Mouse (Mus musculus) ES-E14 (cell line): ENCODE measurements at regions not wholly inside any gene's neighbourhood (a gene's known extent, or its start where the extent isn't known, plus 50 kb on each side); places are given as distances from the start of the nearest gene placed in this dataset.

ENCODE experiments used
- DNase-seq: peaks from one replicate; pipeline ENCODE4 v3.0.0-alpha.2; 2013; ENCODE audit warnings: low read depth, low spot score
- H3K27ac ChIP-seq: 2 replicates; pipeline ENCODE4 v1.5.1; 2012; ENCODE audit warnings: low read depth, mild to moderate bottlenecking, low read length, moderate library complexity, mixed read lengths; ENCODE audit not compliant: poor library complexity, insufficient read depth, severe bottlenecking
- H3K36me3 ChIP-seq: 2 replicates; pipeline ENCODE4 v1.6.1; 2012; ENCODE audit warnings: mild to moderate bottlenecking, low read length, moderate library complexity, mixed read lengths; ENCODE audit not compliant: control insufficient read depth, poor library complexity, insufficient read depth, severe bottlenecking
- H3K4me1 ChIP-seq, 2 experiments: fragments of 150-350 bp in 1 of 2; sonication (generic) in 1 of 2; 2 replicates each; pipeline ENCODE4 v1.6.1; 2012; ENCODE audit warnings: low read length in 2 of 2, mild to moderate bottlenecking in 1 of 2, mixed read lengths in 1 of 2; ENCODE audit not compliant: control insufficient read depth in 2 of 2, insufficient read depth in 2 of 2, poor library complexity in 1 of 2
- H3K4me3 ChIP-seq, 2 experiments: fragments of 150-350 bp in 1 of 2; sonication (generic) in 1 of 2; 2 replicates each; pipeline ENCODE4 v1.5.1; 2012; ENCODE audit warnings: low read length in 2 of 2, low read depth in 1 of 2, mild to moderate bottlenecking in 1 of 2, mixed read lengths in 1 of 2; ENCODE audit not compliant: insufficient read depth in 1 of 2, poor library complexity in 1 of 2, severe bottlenecking in 1 of 2
- H3K9ac ChIP-seq: 2 replicates; pipeline ENCODE4 v1.6.1; 2012; ENCODE audit warnings: low read depth, mild to moderate bottlenecking, low read length, mixed read lengths; ENCODE audit not compliant: poor library complexity, insufficient read depth, severe bottlenecking
- H3K9me3 ChIP-seq: fragments of 150-350 bp; sonication (generic); 2 replicates; pipeline ENCODE4 v1.6.1; 2012; ENCODE audit warnings: low read depth, mild to moderate bottlenecking, low read length; ENCODE audit not compliant: control insufficient read depth, insufficient read depth
- CHD2 ChIP-seq: IDR thresholded peaks from 2 replicates; pipeline ENCODE4 v1.6.1; 2014; ENCODE audit warnings: mild to moderate bottlenecking, low read depth, low read length, inconsistent platforms
- HCFC1 ChIP-seq: IDR thresholded peaks from 2 replicates; pipeline ENCODE4 v1.6.1; 2012; ENCODE audit warnings: low read length, inconsistent platforms, borderline replicate concordance; ENCODE audit not compliant: insufficient read depth
- MAFK ChIP-seq: IDR thresholded peaks from 2 replicates; pipeline ENCODE4 v1.6.1; 2014; ENCODE audit warnings: mild to moderate bottlenecking, low read depth, low read length, inconsistent platforms; ENCODE audit not compliant: insufficient read depth
- ZC3H11A ChIP-seq: IDR thresholded peaks from 2 replicates; pipeline ENCODE4 v1.6.1; 2012; ENCODE audit warnings: low read depth, mild to moderate bottlenecking, inconsistent platforms, low read length, borderline replicate concordance
- ZNF384 ChIP-seq: IDR thresholded peaks from 2 replicates; pipeline ENCODE4 v1.6.1; 2012; ENCODE audit warnings: low read depth, low read length, inconsistent platforms
- in situ Hi-C, 2 experiments: fragments of 600-800 bp; cut with MboI; formaldehyde crosslinking; loops; one replicate each; pipeline ENCODE4 v1.15.1; 2025; ENCODE audit warnings: low sequenced_read_pairs in 2 of 2, inconsistent platforms in 1 of 2; ENCODE audit not compliant: unreplicated experiment in 2 of 2

DNA sequence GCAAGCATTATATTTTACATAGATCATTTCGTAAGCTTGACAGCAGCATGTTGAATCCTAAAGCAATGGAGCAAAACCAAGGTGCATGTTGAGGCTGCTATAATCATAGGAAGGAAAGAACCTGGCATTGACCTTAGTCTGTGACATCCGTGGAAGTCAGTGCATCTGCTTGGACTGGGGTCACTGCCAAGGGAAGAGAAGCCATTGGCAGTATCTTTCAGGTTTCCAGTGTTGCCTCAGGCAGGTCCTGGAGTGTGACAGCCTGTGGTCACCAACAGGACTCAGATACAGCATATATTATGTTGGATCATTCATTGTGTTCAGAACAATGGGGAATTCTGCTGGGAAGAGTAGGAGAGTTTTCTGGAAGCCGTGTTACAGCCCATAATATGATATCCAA lies 535.8 kb upstream of the Auts2 start:
- Histone ChIP-seq H3K9me3 (no peaks in the 10 kb centered on the region), H3K4me3 (no peak overlapping the region), H3K4me1 (no peaks in the 10 kb centered on the region), H3K9ac (no peak overlapping the region), H3K27ac (no peak overlapping the region), H3K36me3 (no peaks in the 10 kb centered on the region)
- in situ Hi-C loops: no loop called here
- no peak for TF ChIP-seq ZNF384
- no peak for TF ChIP-seq CHD2
- no peak for DNase-seq

DNA sequence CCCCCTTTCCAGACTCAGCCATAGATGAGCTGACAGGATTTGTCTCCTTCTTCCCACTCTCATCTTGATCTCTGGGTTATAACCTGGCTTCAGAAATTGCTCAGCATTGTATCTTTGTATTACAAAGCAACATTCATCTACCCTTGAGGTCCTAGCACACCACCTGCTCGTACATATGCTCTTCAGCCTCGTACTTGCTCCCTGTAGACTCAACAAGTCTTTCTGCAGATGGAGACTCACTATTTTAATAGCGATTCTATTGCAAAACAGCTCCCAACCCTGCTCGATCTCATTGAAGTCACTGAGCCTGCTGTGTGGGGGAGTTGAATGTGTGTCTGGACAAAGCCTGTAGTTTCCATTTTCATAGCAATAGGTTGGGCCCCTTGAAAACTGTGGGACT lies 535.2 kb upstream of the Auts2 start:
- Histone ChIP-seq H3K27ac (no peak overlapping the region), H3K4me3 (no peak overlapping the region), H3K9ac (no peak overlapping the region), H3K4me1 (no peaks in the 10 kb centered on the region), H3K36me3 (no peaks in the 10 kb centered on the region), H3K9me3 (no peaks in the 10 kb centered on the region)
- in situ Hi-C loops: no loop called here
- DNase-seq: no peak
- TF ChIP-seq ZNF384: no peak
- no peak for TF ChIP-seq ZC3H11A
- TF ChIP-seq MAFK: no peak
- no peak for TF ChIP-seq HCFC1
- no peak for TF ChIP-seq CHD2

DNA sequence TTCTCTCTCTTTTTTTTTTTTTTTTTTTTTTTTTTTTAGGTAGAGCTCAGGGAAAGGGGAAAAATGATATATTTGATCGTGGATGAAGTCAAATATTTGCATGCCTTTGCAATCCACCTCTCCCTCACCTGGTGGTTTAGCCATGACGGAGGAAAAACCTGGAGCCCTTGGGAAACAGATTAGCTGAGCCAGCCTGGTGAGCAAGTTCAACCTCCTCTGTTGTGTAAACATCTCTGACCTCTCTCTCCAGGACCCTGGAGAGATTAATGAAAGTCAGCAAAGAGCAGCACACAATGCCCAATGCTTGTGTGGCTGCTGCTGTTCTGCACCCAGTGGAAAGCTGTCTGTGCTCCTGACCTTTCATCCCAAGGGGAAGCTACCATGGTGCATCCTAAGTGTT lies 530.2 kb upstream of the Auts2 start:
- in situ Hi-C loops: no loop called here
- TF ChIP-seq CHD2 (no peak), HCFC1 (no peak), MAFK (no peak), ZNF384 (no peak), ZC3H11A (no peak)
- Histone ChIP-seq H3K4me1 (no peaks in the 10 kb centered on the region), H3K9me3 (no peaks in the 10 kb centered on the region), H3K4me3 (no peak overlapping the region), H3K9ac (no peak overlapping the region), H3K27ac (no peak overlapping the region), H3K36me3 (no peaks in the 10 kb centered on the region)
- no peak for DNase-seq

DNA sequence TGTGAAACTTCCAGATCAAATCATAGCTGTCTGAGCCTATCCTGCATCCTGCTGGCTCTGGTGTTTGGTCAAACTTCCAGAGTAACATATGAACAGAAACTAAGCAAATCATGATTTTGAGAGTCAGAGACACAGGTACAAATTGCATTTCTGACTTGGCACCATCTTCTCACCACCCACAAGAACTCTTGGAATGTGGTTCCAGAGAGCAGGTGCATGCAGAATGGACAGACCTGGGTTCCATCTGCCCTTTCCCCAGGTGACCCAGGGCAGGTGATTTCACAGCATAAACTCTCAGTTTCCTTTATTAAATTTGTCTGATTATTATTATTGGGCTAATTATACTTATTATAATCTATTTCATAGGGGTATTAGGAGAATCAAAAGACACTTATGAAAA lies 527.0 kb upstream of the Auts2 start:
- H3K4me1 ChIP-seq: no peaks in the 10 kb centered on the region
- no peak overlapping the region for H3K9ac ChIP-seq
- no peak for DNase-seq
- no peak overlapping the region for H3K4me3 ChIP-seq
- in situ Hi-C loops: no loop called here
- H3K9me3 ChIP-seq: no peaks in the 10 kb centered on the region
- no peak overlapping the region for H3K27ac ChIP-seq
- TF ChIP-seq MAFK (no peak), ZNF384 (no peak), CHD2 (no peak), HCFC1 (no peak), ZC3H11A (no peak)
- H3K36me3 ChIP-seq: no peaks in the 10 kb centered on the region

DNA sequence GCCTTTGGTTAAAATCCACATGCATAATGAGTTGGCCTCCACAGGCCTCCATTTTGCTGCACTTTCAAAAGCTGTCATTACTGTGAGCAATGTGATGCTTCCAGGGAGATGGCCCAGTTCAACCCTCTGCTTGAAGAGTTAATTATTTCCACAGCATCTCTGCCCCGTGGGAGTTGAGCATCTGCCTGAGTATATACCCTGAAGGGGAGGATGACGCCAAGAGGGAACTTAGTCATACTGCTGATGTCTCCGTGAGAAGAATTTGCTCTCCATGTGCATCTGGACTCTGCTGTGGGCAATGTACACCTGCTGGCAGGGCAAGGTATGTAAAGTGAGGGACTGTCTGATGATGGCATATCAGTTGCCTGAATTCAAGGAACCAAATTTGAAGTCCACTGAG lies 519.3 kb upstream of the Auts2 start:
- Histone ChIP-seq H3K36me3 (no peaks in the 10 kb centered on the region), H3K9ac (no peak overlapping the region), H3K9me3 (no peaks in the 10 kb centered on the region), H3K27ac (no peak overlapping the region), H3K4me1 (no peaks in the 10 kb centered on the region), H3K4me3 (no peak overlapping the region)
- TF ChIP-seq ZNF384 (no peak), HCFC1 (no peak), MAFK (no peak), ZC3H11A (no peak), CHD2 (no peak)
- DNase-seq: no peak
- in situ Hi-C loops: no loop called here
